Mouse (Mus musculus) cortical plate, adult 2 months (tissue): ENCODE measurements around the gene Lamb3.

Experiments
- CTCF ChIP-seq: fragments of 200-500 bp; IDR thresholded peaks from 2 replicates; pipeline ENCODE4 v1.5.1; 2011; ENCODE audit warnings: mild to moderate bottlenecking, control low read depth, low read length; ENCODE audit not compliant: insufficient read depth; ENCODE audit errors: extremely low read depth
- POLR2A ChIP-seq: fragments of 200-500 bp; IDR thresholded peaks from 2 replicates; pipeline ENCODE4 v1.6.1; 2011; ENCODE audit warnings: mild to moderate bottlenecking, low read length, control low read depth; ENCODE audit not compliant: insufficient read depth; ENCODE audit errors: extremely low read depth

- TF ChIP-seq POLR2A: no peak
- no peak for TF ChIP-seq CTCF
Measured at GRCm38 (mm10) chr1:193333776-193334175, 126.3 kb downstream of the Lamb3 start.
